Mouse (Mus musculus): Measurements from ENCODE around the gene Dleu7. TPM values are rescaled to one million over a fixed set of nuclear protein-coding genes. Genes with fewer than 3 reads are reported as not detected.

Dleu7 gene
- total RNA-seq, 2 experiments from 2014 or later, result 6.0 to 7.0 TPM

Other genes starting within 250 kb of the Dleu7 start
- gene Rnaseh2b, start 458 bp downstream of the Dleu7 start, total RNA-seq (2021), result 10 to 100 TPM in 1 of 2 experiments, 1 to 10 TPM in 1; 8.2 to 10.8 TPM
- gene Gucy1b2, start 163.2 kb upstream of the Dleu7 start, total RNA-seq (2021), result under 1 TPM; 0.16 to 0.30 TPM